Mouse (Mus musculus): ENCODE results near the gene Cacna1c. TPM values are rescaled to one million over a fixed set of nuclear protein-coding genes. Genes with fewer than 3 reads are reported as not detected.
"Not testable (repeated sequence)": the region's sequence is repeated elsewhere in the genome, so short reads cannot be mapped to it uniquely, and the experiment has no call there.

The Cacna1c gene
- total RNA-seq, 2 experiments from 2014 or later, result 201 to 225 TPM

DNA sequence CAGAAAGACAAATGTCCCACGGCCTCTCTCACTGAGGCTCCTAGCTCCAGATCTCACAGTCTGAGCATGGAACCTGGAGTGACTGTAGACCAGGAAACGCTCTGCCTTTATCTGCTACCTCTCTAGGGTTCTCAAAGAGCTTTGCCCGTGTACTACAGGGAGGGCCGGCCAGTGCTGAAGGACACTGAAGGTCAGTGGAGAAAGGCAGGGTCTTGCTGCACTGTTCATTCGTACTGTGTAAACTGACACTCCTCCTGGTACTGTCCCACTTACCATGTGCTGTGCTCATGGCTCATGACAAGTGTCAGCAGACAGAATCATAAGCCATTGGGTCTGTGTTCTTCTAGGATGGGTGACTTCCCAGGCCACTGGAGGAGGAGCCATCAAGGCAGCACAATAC, 17.2 kb upstream of the Cacna1c start:
- DNase-seq, result no peak

GRCm38 (mm10) chr6:119206006-119206405, 9.8 kb upstream of the Cacna1c start:
- DNase-seq, result not testable (repeated sequence)

DNA sequence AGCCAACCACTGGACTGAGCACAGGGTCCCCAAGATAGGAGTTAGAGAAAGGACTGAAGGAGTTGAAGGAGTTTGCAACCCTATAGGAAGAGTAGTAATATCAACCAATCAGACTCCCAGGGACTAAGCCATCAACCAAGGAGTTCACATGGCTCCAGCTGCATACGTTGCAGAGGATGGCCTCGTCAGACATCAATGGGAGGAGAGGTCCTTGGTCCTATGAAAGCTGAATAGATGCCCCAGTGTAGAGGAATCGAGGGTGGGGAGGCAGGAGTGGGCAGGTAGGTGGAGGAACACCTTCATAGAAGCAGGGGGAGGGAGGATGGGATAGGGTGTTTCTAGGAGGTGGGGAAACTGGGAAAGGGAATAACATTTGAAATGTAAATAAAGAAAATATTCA, 8.7 kb upstream of the Cacna1c start:
- no peak for DNase-seq

- no peak for DNase-seq
Observed at GRCm38 (mm10) chr6:119204286-119204685, 8.1 kb upstream of the Cacna1c start.

DNA sequence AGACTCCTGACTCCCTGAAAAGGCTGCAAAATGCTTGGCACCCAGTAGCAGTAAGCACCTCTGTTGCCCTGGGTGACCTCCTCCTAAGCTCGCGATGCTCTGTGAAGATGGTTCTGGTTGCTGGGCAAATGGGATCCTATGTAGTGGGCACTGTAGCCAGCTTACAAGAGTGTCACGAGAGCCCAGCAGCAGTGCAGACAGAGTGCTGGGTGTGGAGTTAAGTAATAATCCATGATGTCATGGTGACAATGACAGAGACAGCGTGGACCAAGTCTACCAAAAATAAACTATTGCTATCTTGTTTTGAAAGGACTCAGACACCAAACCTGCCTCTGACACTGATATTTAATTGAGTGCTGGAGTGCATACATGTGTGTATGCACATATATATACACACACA, 5.4 kb upstream of the Cacna1c start:
- DNase-seq, result no peak

- DNase-seq, result peak in 1 of 2 experiments; percentile 8
Observed at GRCm38 (mm10) chr6:119200362-119200761, 4.1 kb upstream of the Cacna1c start.

- DNase-seq, result no peak
Observed at GRCm38 (mm10) chr6:119199274-119199879, 3.2 kb upstream of the Cacna1c start.

DNA sequence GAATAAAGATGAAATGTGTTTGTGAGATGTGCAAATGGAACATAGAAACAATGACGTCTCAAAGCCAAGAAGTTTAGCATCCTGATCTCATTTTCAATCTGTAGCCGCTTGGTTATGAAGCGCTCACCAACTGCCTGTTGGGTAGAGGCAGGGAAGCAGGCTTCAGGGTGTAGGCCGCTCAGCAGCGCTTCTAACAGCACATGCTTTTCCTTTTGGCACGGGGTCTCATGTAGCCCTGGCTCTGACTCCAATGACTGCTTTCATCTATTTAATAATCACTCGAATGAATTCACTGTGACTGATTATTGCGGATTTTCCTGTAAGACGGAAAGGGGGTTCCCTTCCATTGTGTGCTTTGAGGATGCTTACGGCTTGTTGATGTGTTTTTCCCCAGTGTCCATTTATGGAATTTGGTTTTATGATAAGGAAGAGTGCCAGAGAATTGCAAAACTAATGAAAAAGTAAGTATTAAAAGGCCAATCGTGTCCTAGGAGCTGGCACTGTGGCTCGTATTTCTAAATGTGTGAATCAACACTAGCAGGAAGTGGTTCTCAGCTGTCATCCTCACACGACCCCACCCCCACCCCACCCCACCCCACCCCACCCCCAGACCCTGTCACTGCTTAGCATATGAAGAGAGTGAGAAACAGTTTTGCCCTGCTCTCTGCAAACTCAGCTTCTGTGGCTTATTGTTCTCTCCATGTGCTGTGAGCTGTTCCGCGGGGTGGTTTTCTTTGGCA, 2.5 kb upstream of the Cacna1c start:
- DNase-seq, result peak in 1 of 2 experiments; percentile 38

GRCm38 (mm10) chr6:119194601-119195000, 1.6 kb downstream of the Cacna1c start:
- no peak for DNase-seq

DNA sequence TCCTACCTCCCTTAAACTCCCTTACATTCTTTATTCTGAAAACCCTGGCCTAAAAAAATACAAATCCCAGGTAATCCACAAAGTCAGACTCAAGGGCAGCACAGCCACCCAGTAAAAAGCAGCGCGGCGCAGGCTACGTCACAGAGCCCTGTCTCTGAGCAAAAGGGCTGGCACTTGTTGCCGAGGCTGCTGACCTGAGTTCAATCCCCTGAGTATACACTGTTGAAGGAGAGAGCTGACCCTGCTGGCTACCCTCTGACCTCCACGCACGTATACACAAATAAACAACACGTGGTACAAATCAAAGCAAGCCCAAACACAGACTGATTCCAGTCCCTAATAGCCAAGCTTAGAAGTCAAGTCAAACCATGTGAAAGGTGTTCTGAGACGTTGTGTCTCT, 2.1 kb downstream of the Cacna1c start:
- DNase-seq, result no peak

DNA sequence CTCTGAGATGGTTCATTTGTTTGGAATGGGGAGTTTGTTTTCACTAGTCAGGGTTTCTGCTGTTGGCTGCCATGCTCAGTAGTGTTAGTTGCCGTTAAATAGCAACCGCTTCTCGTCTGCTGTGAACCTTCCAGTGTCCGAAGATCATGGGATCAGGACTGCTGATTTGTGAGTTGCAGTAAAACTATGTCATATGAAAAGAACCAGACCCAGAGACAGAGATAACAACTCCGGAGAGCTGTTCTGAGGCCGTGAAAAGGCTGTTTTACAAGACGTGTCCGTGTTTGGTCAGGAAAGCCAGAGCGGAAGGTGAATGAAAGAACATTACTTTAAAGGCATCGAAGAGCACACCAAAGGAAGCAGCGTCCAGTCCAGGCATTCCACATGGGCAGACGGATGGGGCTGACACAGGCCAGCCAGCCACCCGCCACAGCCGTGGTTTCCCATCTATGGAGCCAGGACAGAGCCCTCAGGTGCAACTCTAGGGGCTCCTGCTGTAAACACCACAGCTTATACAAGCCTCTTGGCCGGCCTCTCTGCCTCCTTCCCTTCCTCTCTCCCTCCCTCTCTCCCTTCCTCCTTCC, 2.6 kb downstream of the Cacna1c start:
- peak; percentile 52 to 54 for DNase-seq

DNA sequence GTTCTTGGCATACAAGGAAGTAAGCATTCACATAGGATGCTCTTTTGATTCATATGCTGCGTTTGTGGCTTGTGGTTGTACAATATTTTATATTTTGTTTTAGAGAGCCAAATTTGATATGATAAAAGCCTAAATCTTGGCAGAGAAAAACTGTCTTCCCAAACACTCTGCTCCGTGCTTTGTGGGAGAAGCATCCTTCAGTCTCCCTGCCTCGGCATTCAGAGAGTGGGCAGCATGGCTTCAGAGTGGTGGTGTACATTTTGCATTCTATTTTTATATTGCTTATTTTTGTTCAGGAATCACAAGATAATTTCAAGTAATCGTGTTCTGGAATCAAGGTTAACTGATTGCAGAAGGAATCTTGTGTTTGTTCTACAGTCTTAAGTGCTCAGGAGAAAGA, 4.7 kb downstream of the Cacna1c start:
- no peak for DNase-seq

DNA sequence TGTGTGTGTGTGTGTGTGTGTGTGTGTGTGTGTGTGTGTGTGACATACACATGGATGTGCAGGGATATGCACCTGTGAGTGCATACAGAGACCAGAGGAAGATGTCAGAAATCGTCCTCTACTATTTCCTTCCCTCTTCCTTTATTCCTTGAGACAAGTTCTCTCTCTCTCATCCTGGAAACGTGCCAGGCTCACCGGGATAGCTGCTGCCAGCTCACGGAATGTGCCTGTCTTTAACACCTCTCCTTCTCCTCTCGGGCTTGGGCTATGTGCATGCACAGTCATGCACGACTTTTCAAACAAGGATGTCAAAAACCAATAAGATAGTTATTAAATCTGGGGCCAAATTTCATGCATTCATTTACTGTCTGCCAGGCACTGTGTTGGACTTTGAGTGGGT, 8.6 kb downstream of the Cacna1c start:
- DNase-seq, result no peak

GRCm38 (mm10) chr6:119186658-119187057, 9.6 kb downstream of the Cacna1c start:
- no peak for DNase-seq

GRCm38 (mm10) chr6:119183781-119184180, 12.4 kb downstream of the Cacna1c start:
- no peak for DNase-seq

DNA sequence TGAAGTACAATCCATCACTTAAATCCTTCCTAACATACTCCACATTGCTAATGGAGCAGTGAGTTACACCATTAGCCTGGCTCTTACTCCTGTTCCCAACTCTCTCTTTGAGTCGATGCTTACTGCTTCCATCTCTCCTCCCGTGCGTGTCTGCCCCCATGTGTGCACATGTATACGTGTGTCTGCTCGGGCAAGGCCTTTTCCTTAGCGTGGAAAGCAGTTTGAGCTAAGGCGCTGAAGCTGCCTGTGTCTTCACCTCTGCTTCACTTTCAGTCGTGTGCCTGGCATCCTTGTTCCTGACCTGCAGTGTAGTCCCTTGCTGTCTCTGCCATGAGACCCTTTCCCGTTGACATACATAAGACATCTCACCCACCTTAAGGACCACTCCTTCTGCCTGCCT, 14.0 kb downstream of the Cacna1c start:
- no peak for DNase-seq

- peak; percentile 48 to 80 for DNase-seq
Observed at GRCm38 (mm10) chr6:119180188-119180587, 16.0 kb downstream of the Cacna1c start.

DNA sequence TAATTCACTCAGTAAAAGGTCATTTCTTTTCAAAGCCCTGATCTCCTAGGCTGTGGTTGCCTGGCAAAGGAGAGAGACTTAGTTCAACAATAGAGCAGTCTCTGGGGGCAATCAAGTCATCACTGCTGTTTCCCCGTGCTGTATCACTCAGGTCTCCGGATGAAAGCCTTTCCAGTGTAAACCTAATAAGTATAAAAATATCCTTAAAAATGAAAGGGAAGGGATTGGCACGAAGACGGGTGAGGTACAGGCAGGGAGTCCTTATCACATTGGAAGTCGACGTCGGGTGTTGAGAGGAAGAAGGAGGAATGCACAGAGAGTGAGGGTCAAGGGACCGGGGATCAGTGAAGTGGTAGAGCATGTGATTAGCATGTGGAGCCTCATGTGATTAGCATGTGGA, 19.1 kb downstream of the Cacna1c start:
- no peak for DNase-seq

DNA sequence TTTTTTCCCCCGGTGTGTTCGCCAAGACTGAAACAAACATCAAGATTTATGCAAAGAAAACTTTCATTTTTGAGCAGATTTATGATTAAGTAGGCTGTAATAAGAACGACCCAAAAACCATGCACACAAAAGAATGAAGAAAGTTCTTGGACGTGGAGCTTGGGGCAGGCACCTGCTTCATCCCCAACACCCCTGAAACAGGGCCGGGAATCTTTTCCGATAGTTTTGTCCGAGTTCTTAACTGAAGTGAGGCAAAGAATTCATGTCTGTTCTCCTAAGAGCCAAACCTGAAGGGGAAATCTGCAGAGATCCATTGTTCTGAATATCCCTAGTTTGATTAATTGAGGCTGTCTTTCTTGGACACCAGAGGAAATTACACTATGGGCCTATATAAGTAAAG, 20.1 kb downstream of the Cacna1c start:
- DNase-seq, result no peak

DNA sequence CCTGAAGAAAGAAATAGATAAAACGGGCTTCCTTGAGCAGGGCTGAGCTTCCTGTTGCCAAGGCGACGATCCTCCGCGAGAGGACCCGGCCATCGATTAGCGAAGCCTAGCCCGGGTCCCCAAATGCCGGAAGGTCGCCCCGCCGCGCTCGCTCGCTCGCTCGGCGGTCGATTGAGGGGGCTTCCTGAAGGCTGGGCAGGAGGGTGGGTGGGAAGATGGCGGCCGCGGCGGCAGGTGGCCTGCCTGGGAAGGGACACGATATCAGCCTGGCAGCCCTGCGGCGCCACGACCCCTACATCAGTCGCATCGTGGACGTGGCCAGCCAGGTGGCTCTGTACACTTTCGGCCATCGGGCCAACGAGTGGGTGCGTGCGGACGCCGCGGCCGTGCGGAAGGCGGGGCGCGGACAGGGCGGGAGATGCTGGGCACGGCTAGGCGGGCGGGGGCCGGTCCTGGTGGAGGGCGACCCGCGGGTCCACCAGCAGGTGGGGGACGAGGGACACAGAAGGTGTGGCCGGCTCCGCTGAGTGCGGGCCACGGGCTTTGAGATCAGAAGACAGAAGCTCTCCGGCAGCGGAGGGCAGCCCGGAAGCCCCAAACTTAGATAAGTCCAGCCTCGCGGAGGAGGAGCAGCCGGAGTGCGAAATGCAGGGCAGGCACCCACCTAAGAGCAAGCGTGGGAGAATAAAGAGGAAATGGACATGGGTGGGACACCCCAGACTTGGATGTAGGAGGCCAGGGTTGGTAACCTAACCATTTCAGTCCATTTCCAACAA, 21.0 kb downstream of the Cacna1c start, which contains the start of gene Dcp1b:
Gene Dcp1b, plus strand, starts transcription at position 176 of the 776 bp plus-strand sequence.
- DNase-seq, result peak; percentile 90

GRCm38 (mm10) chr6:119174307-119175074, 21.7 kb downstream of the Cacna1c start:
- no peak for DNase-seq

GRCm38 (mm10) chr6:119165677-119166076, 30.5 kb downstream of the Cacna1c start:
- no peak for DNase-seq
